Mouse (Mus musculus) T-helper 17 cell (primary cell): ENCODE results near the gene H2al1e.
"Not testable (repeated sequence)": the region's sequence is repeated elsewhere in the genome, so short reads cannot be mapped to it uniquely, and the experiment has no call there.

ENCODE experiments used
- in situ Hi-C, 2 experiments: fragments of 300-600 bp; cut with MboI, MseI; formaldehyde crosslinking; loops; 1 replicate in 1 of 2; 2 replicates in 1 of 2; pipeline ENCODE4 v1.15.1; 2025; ENCODE audit warnings: high pct_unique_total_duplicates in 2 of 2

H2al1e gene

GRCm38 (mm10) chrX:11311634-11312033, at the start of gene H2al1e:
Gene H2al1e (plus strand): TSS chrX:11311934.
- in situ Hi-C loops = loop anchor here (25.0 kb wide), 3 partner anchors 224 to 726 kb away; no protein-coding TSS in a partner anchor

- in situ Hi-C loops = loop anchor here in 1 of 2 experiments (10.0 kb wide), 1 partner anchor 1820 kb away; no protein-coding TSS in a partner anchor
These were observed 46.8 kb upstream of the H2al1e start for GRCm38 (mm10) chrX:11264918-11265317.

GRCm38 (mm10) chrX:11267791-11268190, 43.9 kb upstream of the H2al1e start:
- in situ Hi-C loops = loop anchor here in 1 of 2 experiments (10.0 kb wide), 1 partner anchor 1823 kb away; no protein-coding TSS in a partner anchor

- in situ Hi-C loops = loop anchor here in 1 of 2 experiments (10.0 kb wide), 1 partner anchor 1824 kb away; no protein-coding TSS in a partner anchor
These were observed 42.7 kb upstream of the H2al1e start for GRCm38 (mm10) chrX:11269074-11269473.

GRCm38 (mm10) chrX:11273190-11273589, 38.5 kb upstream of the H2al1e start:
- in situ Hi-C loops = no loop called here

- in situ Hi-C loops = no loop called here
These were observed 34.7 kb upstream of the H2al1e start for GRCm38 (mm10) chrX:11277083-11277482.

GRCm38 (mm10) chrX:11280741-11281140, 31.0 kb upstream of the H2al1e start:
- in situ Hi-C loops = no loop called here

GRCm38 (mm10) chrX:11288306-11288882, 23.3 kb upstream of the H2al1e start:
- in situ Hi-C loops = no loop called here

- in situ Hi-C loops = no loop called here
These were observed 22.5 kb upstream of the H2al1e start for GRCm38 (mm10) chrX:11289244-11289643.

- in situ Hi-C loops = not testable (repeated sequence)
These were observed 12.8 kb upstream of the H2al1e start, which contains the start of gene H2al1a for GRCm38 (mm10) chrX:11298957-11299356. Gene H2al1a (plus strand): TSS chrX:11299257.

GRCm38 (mm10) chrX:11302132-11302531, 9.6 kb upstream of the H2al1e start, which contains the start of gene H2al1b:
Gene H2al1b (plus strand): TSS chrX:11302432.
- in situ Hi-C loops = loop anchor here (25.0 kb wide), 3 partner anchors 215 to 735 kb away; no protein-coding TSS in a partner anchor

- in situ Hi-C loops = loop anchor here (25.0 kb wide), 3 partner anchors 218 to 732 kb away; no protein-coding TSS in a partner anchor
These were observed 6.4 kb upstream of the H2al1e start, which contains the start of gene H2al1c for GRCm38 (mm10) chrX:11305355-11305754. Gene H2al1c (plus strand): TSS chrX:11305655.

- in situ Hi-C loops = loop anchor here (25.0 kb wide), 3 partner anchors 221 to 729 kb away; no protein-coding TSS in a partner anchor
These were observed 3.2 kb upstream of the H2al1e start, which contains the start of gene H2al1d for GRCm38 (mm10) chrX:11308524-11308923. Gene H2al1d (plus strand): TSS chrX:11308824.

- in situ Hi-C loops = loop anchor here (25.0 kb wide), 3 partner anchors 222 to 722 kb away; no protein-coding TSS in a partner anchor
These were observed 3.1 kb downstream of the H2al1e start, which contains the start of gene H2al1f for GRCm38 (mm10) chrX:11314858-11315257. Gene H2al1f (plus strand): TSS chrX:11315158.

- in situ Hi-C loops = loop anchor here (25.0 kb wide), 3 partner anchors 219 to 719 kb away; no protein-coding TSS in a partner anchor
These were observed 6.2 kb downstream of the H2al1e start, which contains the start of gene H2al1g for GRCm38 (mm10) chrX:11317956-11318355. Gene H2al1g (plus strand): TSS chrX:11318256.

- in situ Hi-C loops = loop anchor here (25.0 kb wide), 3 partner anchors 216 to 716 kb away; no protein-coding TSS in a partner anchor
These were observed 9.5 kb downstream of the H2al1e start, which contains the start of gene H2al1h for GRCm38 (mm10) chrX:11321192-11321591. Gene H2al1h (plus strand): TSS chrX:11321492.

- in situ Hi-C loops = loop anchor here (25.0 kb wide), 3 partner anchors 213 to 713 kb away; no protein-coding TSS in a partner anchor
These were observed 12.6 kb downstream of the H2al1e start, which contains the start of gene H2al1i for GRCm38 (mm10) chrX:11324359-11324758. Gene H2al1i (plus strand): TSS chrX:11324659.

- in situ Hi-C loops = not testable (repeated sequence)
These were observed 15.8 kb downstream of the H2al1e start, which contains the start of gene H2al1j for GRCm38 (mm10) chrX:11327522-11327921. Gene H2al1j (plus strand): TSS chrX:11327822.

GRCm38 (mm10) chrX:11345762-11346161, 34.0 kb downstream of the H2al1e start:
- in situ Hi-C loops = no loop called here

- in situ Hi-C loops = no loop called here
These were observed 35.0 kb downstream of the H2al1e start for GRCm38 (mm10) chrX:11346756-11347155.

- in situ Hi-C loops = no loop called here
These were observed 49.1 kb downstream of the H2al1e start for GRCm38 (mm10) chrX:11360823-11361222.

GRCm38 (mm10) chrX:11361261-11361660, 49.5 kb downstream of the H2al1e start:
- in situ Hi-C loops = no loop called here
